ENCODE assay signal across 34 mouse cellular contexts in the genomic region with DNA sequence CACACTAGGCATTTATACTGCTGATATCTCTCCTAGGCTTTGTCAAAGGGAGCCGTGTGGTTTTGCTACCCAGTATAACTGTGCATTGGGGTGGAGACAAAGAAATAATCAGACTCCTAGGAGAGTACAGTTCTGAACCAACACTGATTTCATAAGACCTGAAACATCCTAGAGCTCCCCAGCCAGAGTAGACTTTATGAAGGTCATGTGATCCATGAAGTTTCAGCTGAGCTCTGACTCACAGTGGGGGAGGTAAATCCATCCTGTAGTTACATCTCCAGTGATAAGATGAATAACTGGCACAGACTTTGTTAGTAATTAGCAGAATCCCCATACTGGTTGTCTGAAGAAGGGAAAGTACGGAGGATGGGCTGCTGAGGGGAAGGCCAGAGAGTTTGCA. TPM values are rescaled to one million over a fixed set of nuclear protein-coding genes. Genes with fewer than 3 reads are reported as not detected.
DNase-seq lines count a peak whose midpoint lies in the region.
"Had no signal": no experiment of that assay in that cellular context is flagged by ENCODE, and none has a peak within 500 bp of the region (broad histone marks: within the 10 kb centered on the region; RNA-seq: fewer than 3 reads in every experiment).

No protein-coding gene starts in this region.

- DNase-seq in adrenal gland, adult 2 months, result peak; percentile 51
- no peak for DNase-seq in adrenal gland, adult 18-20 months (ENCODE audit: low spot score in 2 of 2)
- DNase-seq in kidney, adult 18-20 months, result peak; percentile 2
- DNase-seq in kidney, postnatal 4 days, result no peak
- peak; percentile 68 for DNase-seq in brain, adult 2 months (ENCODE audit: low read depth, low spot score)
- no peak for DNase-seq in cerebellum, adult 18-20 months
- no peak for DNase-seq in right cerebral cortex, adult 2 months (ENCODE audit: low spot score in 2 of 2)
- no peak for DNase-seq in gastrocnemius, postnatal 4 days (ENCODE audit: low spot score in 2 of 2)
- DNase-seq: cerebellum, adult 11 months; cerebellum, postnatal 10 days; gastrocnemius, postnatal 25 days; heart, adult 2 months; heart, postnatal 4 days; kidney, adult 2 months; liver; right cerebral cortex, adult 18-20 months; thymus, adult 18-20 months; thymus, postnatal 36 days had no signal

RNA-seq across cellular contexts. Expression of a gene that starts 2.9 kb away (rescaled TPM):
- total RNA-seq in adrenal gland, adult 2 months (2021), result not detected
- not detected in 2 replicates for polyA plus RNA-seq in adrenal gland, adult 2 months (2012; rRNA removed)
- not detected for total RNA-seq in adrenal gland, adult 18-20 months (2021)
- not detected for total RNA-seq in gastrocnemius, postnatal 4 days (2021)
- total RNA-seq: gastrocnemius, postnatal 25 days; heart, adult 2 months; heart, postnatal 4 days; layer of hippocampus, adult 18-20 months; layer of hippocampus, postnatal 14 days; left cerebral cortex, adult 8-10 months; MEL had no signal
- polyA plus RNA-seq: embryonic facial prominence, embryonic 11.5 days; forebrain, embryonic 16.5 days; heart, embryonic 15.5 days; hindbrain, embryonic 14.5 days; limb, embryonic 10.5 days; liver, embryonic 15.5 days; macrophage; neural tube, embryonic 15.5 days had no signal

RNA-seq across cellular contexts. Expression of a gene that starts 28.5 kb away (rescaled TPM):
- 100 to 1,000 TPM; 608 to 699 TPM for total RNA-seq in adrenal gland, adult 2 months (2021)
- polyA plus RNA-seq in adrenal gland, adult 2 months (2012; rRNA removed), result 591 and 724 TPM in 2 replicates
- total RNA-seq in adrenal gland, adult 18-20 months (2021), result 100 to 1,000 TPM; 514 to 636 TPM
- 10 to 100 TPM; 62.0 to 78.8 TPM for total RNA-seq in gastrocnemius, postnatal 4 days (2021)

RNA-seq across cellular contexts. Expression of a gene that starts 29.1 kb away (rescaled TPM):
- total RNA-seq in adrenal gland, adult 2 months (2021), result 100 to 1,000 TPM; 303 to 381 TPM
- 314 and 406 TPM in 2 replicates for polyA plus RNA-seq in adrenal gland, adult 2 months (2012; rRNA removed)
- total RNA-seq in adrenal gland, adult 18-20 months (2021), result 100 to 1,000 TPM; 277 to 350 TPM
- total RNA-seq in gastrocnemius, postnatal 4 days (2021), result 10 to 100 TPM; 18.9 to 30.2 TPM

RNA-seq across cellular contexts. Expression of a gene that starts 59.9 kb away (rescaled TPM):
- not detected for total RNA-seq in adrenal gland, adult 2 months (2021)
- polyA plus RNA-seq in adrenal gland, adult 2 months (2012; rRNA removed), result not detected in 2 replicates
- total RNA-seq in adrenal gland, adult 18-20 months (2021), result not detected
- total RNA-seq in gastrocnemius, postnatal 4 days (2021), result not detected
- total RNA-seq: gastrocnemius, postnatal 25 days; heart, adult 2 months; heart, postnatal 4 days; layer of hippocampus, adult 18-20 months; layer of hippocampus, postnatal 14 days; left cerebral cortex, adult 8-10 months; MEL had no signal
- polyA plus RNA-seq: embryonic facial prominence, embryonic 11.5 days; forebrain, embryonic 10.5 days; forebrain, embryonic 16.5 days; heart, embryonic 15.5 days; hindbrain, embryonic 14.5 days; kidney, adult 2 months; kidney, postnatal 0 days; limb, embryonic 10.5 days; liver, embryonic 15.5 days; lung, embryonic 15.5 days; macrophage; neural tube, embryonic 15.5 days; stomach, embryonic 16.5 days had no signal

Comparison
In these comparisons a context has a peak if more than half of its experiments do, and no peak if none do; other contexts are left out.
1. DNase-seq: peak in adrenal gland, adult 2 months (single experiment), kidney, adult 18-20 months (single experiment) and brain, adult 2 months (single experiment); none in adrenal gland, adult 18-20 months (0 of 2), kidney, postnatal 4 days (0 of 2), cerebellum, adult 18-20 months (0 of 2), right cerebral cortex, adult 2 months (0 of 2) and gastrocnemius, postnatal 4 days (0 of 2).
2. RNA of a gene that starts 28.5 kb away (total RNA-seq): 608 to 699 TPM in adrenal gland, adult 2 months and 514 to 636 TPM in adrenal gland, adult 18-20 months; 62.0 to 78.8 TPM in gastrocnemius, postnatal 4 days; every median in the first group is over 4 times any median in the second.
3. RNA of a gene that starts 29.1 kb away (total RNA-seq): 303 to 381 TPM in adrenal gland, adult 2 months and 277 to 350 TPM in adrenal gland, adult 18-20 months; 18.9 to 30.2 TPM in gastrocnemius, postnatal 4 days; every median in the first group is over 4 times any median in the second.